Mouse (Mus musculus): Measurements from ENCODE around the gene Mgat3. TPM values are rescaled to one million over a fixed set of nuclear protein-coding genes. Genes with fewer than 3 reads are reported as not detected.

Gene Mgat3
- polyA plus RNA-seq, 1 experiment from 2014 or later: 15.7 TPM

GRCm38 (mm10) chr15:80221031-80221430 lies 47.5 kb downstream of the Mgat3 start:
- H3K27me3 ChIP-seq (replicated peaks; ENCODE audit: control insufficient read depth, insufficient read depth, low read length): no peaks in the 10 kb centered on the region
- 70% methylated on average over 8 of the region's 8 CpGs for WGBS

DNA sequence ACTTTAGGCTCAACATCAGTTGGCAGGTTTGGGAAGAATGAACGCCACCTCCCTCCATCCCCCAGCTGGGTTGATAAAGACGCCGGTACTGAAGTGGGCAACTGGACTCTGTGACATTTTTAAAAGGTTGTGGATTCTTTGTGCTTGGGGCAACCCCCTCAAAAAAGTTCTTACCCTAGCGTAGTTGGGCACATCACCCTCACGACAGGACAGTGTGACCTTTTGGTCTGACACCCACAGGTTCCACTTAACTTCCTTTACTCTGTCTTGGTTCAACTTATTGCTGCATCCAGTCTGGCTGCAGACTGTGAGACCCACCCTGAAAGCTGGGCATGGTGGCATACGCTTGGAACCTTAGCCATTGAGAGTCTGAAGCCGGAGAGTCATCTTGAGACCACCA lies 50.2 kb downstream of the Mgat3 start:
- 91% methylated on average over 7 of the region's 7 CpGs for WGBS

More at GRCm38 (mm10) chr15:80221031-80221430, 47.5 kb downstream of the Mgat3 start:
- no peak for ATAC-seq
- no peak overlapping the region for H3K4me2 ChIP-seq (ENCODE audit: low read length)
- H3K36me3 ChIP-seq (ENCODE audit: control insufficient read depth, insufficient read depth, low read length): no peaks in the 10 kb centered on the region
- no peaks in the 10 kb centered on the region for H3K9me3 ChIP-seq (ENCODE audit: control insufficient read depth, low read length)
- no peak overlapping the region for H3K4me3 ChIP-seq (ENCODE audit: low read length)
- no peak overlapping the region for H3K9ac ChIP-seq (ENCODE audit: low read depth, low read length)
- no peak overlapping the region for H3K27ac ChIP-seq (ENCODE audit: low read depth, low read length)
- no peaks in the 10 kb centered on the region for H3K4me1 ChIP-seq (ENCODE audit: control insufficient read depth, insufficient read depth, low read depth, low read length)

GRCm38 (mm10) chr15:80225208-80225607 lies 51.7 kb downstream of the Mgat3 start:
- WGBS: 23% methylated on average over 9 of the region's 9 CpGs
- H3K9ac ChIP-seq (ENCODE audit: low read depth, low read length): no peak overlapping the region

More for the DNA sequence above, 50.2 kb downstream of the Mgat3 start:
- ATAC-seq: no peak
- no peaks in the 10 kb centered on the region for H3K9me3 ChIP-seq (ENCODE audit: control insufficient read depth, low read length)
- no peak overlapping the region for H3K4me2 ChIP-seq (ENCODE audit: low read length)
- H3K27me3 ChIP-seq (replicated peaks; ENCODE audit: control insufficient read depth, insufficient read depth, low read length): no peaks in the 10 kb centered on the region
- no peak overlapping the region for H3K9ac ChIP-seq (ENCODE audit: low read depth, low read length)
- no peak overlapping the region for H3K4me3 ChIP-seq (ENCODE audit: low read length)
- no peak overlapping the region for H3K27ac ChIP-seq (ENCODE audit: low read depth, low read length)
- H3K36me3 ChIP-seq (ENCODE audit: control insufficient read depth, insufficient read depth, low read length): no peaks in the 10 kb centered on the region
- H3K4me1 ChIP-seq (ENCODE audit: control insufficient read depth, insufficient read depth, low read depth, low read length): no peaks in the 10 kb centered on the region; the same call in 1 of the 2 replicates

DNA sequence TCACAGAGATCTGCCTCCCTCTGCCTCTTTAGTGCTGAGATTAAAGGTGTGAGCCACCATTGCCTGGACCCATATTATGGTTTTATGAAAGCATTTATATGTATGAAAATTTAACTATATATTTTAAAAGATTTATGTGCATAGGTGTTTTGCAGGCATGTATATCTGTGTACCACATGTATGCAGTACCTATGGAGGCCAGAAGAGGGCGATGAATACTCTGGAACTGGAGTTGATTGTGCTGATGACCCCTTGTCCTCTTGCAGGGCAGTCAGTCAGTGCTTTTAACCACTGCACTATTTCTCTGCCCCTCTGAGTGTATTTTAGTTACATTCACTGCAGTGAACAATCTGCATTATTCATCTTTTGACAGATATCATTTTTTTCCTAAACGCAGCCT lies 52.3 kb downstream of the Mgat3 start:
- Histone ChIP-seq H3K27me3 (replicated peaks; ENCODE audit: control insufficient read depth, insufficient read depth, low read length) (no peaks in the 10 kb centered on the region), H3K27ac (ENCODE audit: low read depth, low read length) (no peak overlapping the region), H3K9ac (ENCODE audit: low read depth, low read length) (no peak overlapping the region), H3K9me3 (ENCODE audit: control insufficient read depth, low read length) (no peaks in the 10 kb centered on the region), H3K36me3 (ENCODE audit: control insufficient read depth, insufficient read depth, low read length) (no peaks in the 10 kb centered on the region), H3K4me3 (ENCODE audit: low read length) (no peak overlapping the region), H3K4me2 (ENCODE audit: low read length) (no peak overlapping the region), H3K4me1 (ENCODE audit: control insufficient read depth, insufficient read depth, low read depth, low read length) (no peaks in the 10 kb centered on the region; the same call in 1 of the 2 replicates)
- ATAC-seq: no peak
- 44% methylated on average over 2 of the region's 2 CpGs for WGBS

More at GRCm38 (mm10) chr15:80225208-80225607, 51.7 kb downstream of the Mgat3 start:
- no peak overlapping the region for H3K27ac ChIP-seq (ENCODE audit: low read depth, low read length)
- no peaks in the 10 kb centered on the region for H3K27me3 ChIP-seq (replicated peaks; ENCODE audit: control insufficient read depth, insufficient read depth, low read length)
- H3K36me3 ChIP-seq (ENCODE audit: control insufficient read depth, insufficient read depth, low read length): no peaks in the 10 kb centered on the region
- ATAC-seq: no peak
- no peaks in the 10 kb centered on the region; the same call in 1 of the 2 replicates for H3K4me1 ChIP-seq (ENCODE audit: control insufficient read depth, insufficient read depth, low read depth, low read length)
- H3K4me2 ChIP-seq (ENCODE audit: low read length): no peak overlapping the region
- no peak overlapping the region for H3K4me3 ChIP-seq (ENCODE audit: low read length)
- no peaks in the 10 kb centered on the region for H3K9me3 ChIP-seq (ENCODE audit: control insufficient read depth, low read length)

- Histone ChIP-seq H3K27me3 (replicated peaks; ENCODE audit: control insufficient read depth, insufficient read depth, low read length) (no peaks in the 10 kb centered on the region), H3K4me1 (ENCODE audit: control insufficient read depth, insufficient read depth, low read depth, low read length) (peaks cover 1% of the 10 kb centered on the region; the same call in 1 of the 2 replicates), H3K9me3 (ENCODE audit: control insufficient read depth, low read length) (no peaks in the 10 kb centered on the region), H3K4me3 (ENCODE audit: low read length) (no peak overlapping the region), H3K36me3 (ENCODE audit: control insufficient read depth, insufficient read depth, low read length) (no peaks in the 10 kb centered on the region), H3K9ac (ENCODE audit: low read depth, low read length) (no peak overlapping the region), H3K27ac (ENCODE audit: low read depth, low read length) (peak overlapping the region; percentile 18; the same call in 1 of the 2 replicates), H3K4me2 (ENCODE audit: low read length) (0 out of 2 replicates have a peak overlapping the region, but pooled peaks have one; percentile 5)
- WGBS: 52% methylated on average over 17 of the region's 17 CpGs
- no peak for ATAC-seq
Measured at GRCm38 (mm10) chr15:80228071-80228800, 54.7 kb downstream of the Mgat3 start.

DNA sequence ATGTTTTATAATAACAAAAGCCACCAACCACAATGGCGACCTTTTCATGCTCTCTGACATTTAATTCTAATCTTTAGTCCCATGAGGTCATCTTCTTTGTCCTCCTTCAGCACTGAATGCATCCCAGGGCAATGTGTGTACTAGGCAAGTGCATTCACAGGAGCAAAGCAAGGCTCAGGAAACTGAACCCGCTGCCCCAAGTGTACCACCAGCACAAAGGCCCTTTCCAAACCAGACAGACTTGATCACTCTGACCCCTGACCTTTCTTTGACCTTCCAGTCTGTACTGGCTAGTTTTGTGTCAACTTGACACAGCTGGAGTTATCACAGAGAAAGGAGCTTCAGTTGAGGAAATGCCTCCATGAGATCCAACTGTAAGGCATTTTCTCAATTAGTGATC lies 58.8 kb downstream of the Mgat3 start:
- Histone ChIP-seq H3K4me1 (ENCODE audit: control insufficient read depth, insufficient read depth, low read depth, low read length) (peaks cover 14% of the 10 kb centered on the region), H3K4me2 (ENCODE audit: low read length) (no peak overlapping the region), H3K27me3 (replicated peaks; ENCODE audit: control insufficient read depth, insufficient read depth, low read length) (no peaks in the 10 kb centered on the region), H3K36me3 (ENCODE audit: control insufficient read depth, insufficient read depth, low read length) (peaks cover 2% of the 10 kb centered on the region; the same call in 1 of the 2 replicates), H3K9ac (ENCODE audit: low read depth, low read length) (no peak overlapping the region), H3K9me3 (ENCODE audit: control insufficient read depth, low read length) (no peaks in the 10 kb centered on the region), H3K4me3 (ENCODE audit: low read length) (no peak overlapping the region), H3K27ac (ENCODE audit: low read depth, low read length) (no peak overlapping the region)
- WGBS: 23% methylated on average over 2 of the region's 2 CpGs
- no peak for ATAC-seq

- H3K4me2 ChIP-seq (ENCODE audit: low read length): peak overlapping the region; percentile 95; the same call in 1 of the 2 replicates
- ATAC-seq: no peak
- no peaks in the 10 kb centered on the region for H3K9me3 ChIP-seq (ENCODE audit: control insufficient read depth, low read length)
- H3K36me3 ChIP-seq (ENCODE audit: control insufficient read depth, insufficient read depth, low read length): peaks cover 5% of the 10 kb centered on the region
- no peak overlapping the region for H3K4me3 ChIP-seq (ENCODE audit: low read length)
- WGBS: 69% methylated on average over 4 of the region's 4 CpGs
- no peak overlapping the region; the same call in 1 of the 2 replicates for H3K27ac ChIP-seq (ENCODE audit: low read depth, low read length)
- peaks cover 14% of the 10 kb centered on the region for H3K4me1 ChIP-seq (ENCODE audit: control insufficient read depth, insufficient read depth, low read depth, low read length)
- no peaks in the 10 kb centered on the region for H3K27me3 ChIP-seq (replicated peaks; ENCODE audit: control insufficient read depth, insufficient read depth, low read length)
- peak overlapping the region; percentile 63; the same call in 1 of the 2 replicates for H3K9ac ChIP-seq (ENCODE audit: low read depth, low read length)
Measured at GRCm38 (mm10) chr15:80233053-80233452, 59.5 kb downstream of the Mgat3 start.

DNA sequence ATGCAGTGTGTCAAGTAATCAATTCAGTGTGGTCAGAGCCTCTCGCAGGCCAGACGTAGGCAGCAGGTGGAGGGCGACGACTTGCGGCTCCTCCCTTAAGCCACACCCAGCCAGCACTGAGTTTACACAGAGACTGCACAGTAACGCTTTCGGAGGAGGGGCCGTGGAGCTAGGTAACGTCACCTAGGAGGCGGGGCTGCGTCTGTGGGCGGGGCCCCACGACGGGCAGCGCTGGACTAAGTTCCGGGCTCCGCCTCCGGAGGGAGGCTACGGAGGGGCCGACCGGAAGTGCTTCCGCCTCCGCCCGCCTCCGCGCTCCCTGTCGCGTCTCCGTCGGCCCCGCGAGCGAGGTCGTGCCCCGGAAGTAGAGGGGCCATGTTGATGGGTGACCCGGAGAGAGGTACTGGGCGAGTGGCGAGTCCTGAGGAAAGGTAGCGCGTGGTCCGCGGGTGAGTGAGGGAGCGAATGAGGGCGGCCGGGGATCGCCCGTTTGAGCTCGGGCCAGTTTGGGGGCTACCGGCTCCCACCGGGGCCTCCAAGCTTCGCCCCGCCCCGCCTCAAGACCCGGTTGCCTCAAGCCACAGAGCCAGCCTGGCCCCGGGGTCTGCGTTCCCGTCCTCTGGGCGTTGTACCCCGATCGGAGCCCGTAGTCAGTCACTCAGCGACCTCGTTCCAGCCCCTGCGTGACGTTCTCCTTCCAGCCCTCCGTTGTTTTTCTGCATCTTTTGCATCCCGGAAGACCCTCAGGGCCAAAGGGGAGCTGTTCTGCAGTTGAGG lies 60.4 kb downstream of the Mgat3 start, which contains the start of gene Mief1:
Mief1 (plus strand) TSS at position 286 of the 777 bp plus-strand sequence.
- Histone ChIP-seq H3K27me3 (replicated peaks; ENCODE audit: control insufficient read depth, insufficient read depth, low read length) (no peaks in the 10 kb centered on the region), H3K4me3 (ENCODE audit: low read length) (peak within 1 kb of the TSS; percentile 95), H3K9ac (ENCODE audit: low read depth, low read length) (peak within 1 kb of the TSS; percentile 87), H3K4me1 (ENCODE audit: control insufficient read depth, insufficient read depth, low read depth, low read length) (peaks cover 14% of the 10 kb centered on the region), H3K36me3 (ENCODE audit: control insufficient read depth, insufficient read depth, low read length) (peaks cover 8% of the 10 kb centered on the region), H3K4me2 (ENCODE audit: low read length) (peak within 1 kb of the TSS; percentile 95), H3K27ac (ENCODE audit: low read depth, low read length) (peak within 1 kb of the TSS; percentile 86), H3K9me3 (ENCODE audit: control insufficient read depth, low read length) (no peaks in the 10 kb centered on the region)
- under 1% methylated on average over 57 of the region's 67 CpGs for WGBS
- peak; percentile 98 for ATAC-seq

DNA sequence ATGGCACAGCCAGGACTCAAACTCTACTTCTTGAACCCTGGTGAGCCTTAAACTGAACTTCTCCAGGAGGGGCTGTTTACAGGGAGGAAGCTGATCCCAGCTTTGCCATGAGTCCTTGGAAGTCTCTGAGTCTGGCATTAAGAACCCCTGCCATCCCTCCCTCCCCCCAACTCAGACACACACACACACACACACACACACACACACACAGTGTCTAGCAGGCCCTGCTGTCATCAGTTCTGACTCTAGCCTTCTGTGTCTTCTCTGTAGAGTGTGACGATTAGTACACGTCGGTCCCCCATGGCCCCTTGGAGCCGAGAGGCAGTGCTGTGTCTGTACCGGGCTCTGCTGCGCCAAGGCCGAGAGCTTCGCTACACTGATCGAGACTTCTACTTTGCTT lies 62.0 kb downstream of the Mgat3 start, which contains the start of gene AC140267.1:
AC140267.1 (plus strand) TSS at position 301 of the 400 bp plus-strand sequence.
- peaks cover 14% of the 10 kb centered on the region for H3K4me1 ChIP-seq (ENCODE audit: control insufficient read depth, insufficient read depth, low read depth, low read length)
- no peak for ATAC-seq
- H3K4me3 ChIP-seq (ENCODE audit: low read length): peak within 1 kb of the TSS; percentile 95
- H3K4me2 ChIP-seq (ENCODE audit: low read length): peak within 1 kb of the TSS; percentile 95
- WGBS: 97% methylated on average over 9 of the region's 9 CpGs
- no peak within 1 kb of the TSS for H3K27ac ChIP-seq (ENCODE audit: low read depth, low read length)
- no peaks in the 10 kb centered on the region for H3K27me3 ChIP-seq (replicated peaks; ENCODE audit: control insufficient read depth, insufficient read depth, low read length)
- H3K9me3 ChIP-seq (ENCODE audit: control insufficient read depth, low read length): no peaks in the 10 kb centered on the region
- peaks cover 11% of the 10 kb centered on the region for H3K36me3 ChIP-seq (ENCODE audit: control insufficient read depth, insufficient read depth, low read length)
- peak within 1 kb of the TSS; percentile 87 for H3K9ac ChIP-seq (ENCODE audit: low read depth, low read length)
